Mouse (Mus musculus) lung, postnatal 25 days (tissue): ENCODE data around the gene Gm15262.
A peak's percentile ranks its signal among the peaks of the same experiment; 100 is the strongest.
"Not testable (repeated sequence)": the region's sequence is repeated elsewhere in the genome, so short reads cannot be mapped to it uniquely, and the experiment has no call there.

Source experiments
- DNase-seq: peaks from one replicate; pipeline ENCODE4 v3.0.0; 2022; ENCODE audit warnings: low spot score

Gene Gm15262

DNA sequence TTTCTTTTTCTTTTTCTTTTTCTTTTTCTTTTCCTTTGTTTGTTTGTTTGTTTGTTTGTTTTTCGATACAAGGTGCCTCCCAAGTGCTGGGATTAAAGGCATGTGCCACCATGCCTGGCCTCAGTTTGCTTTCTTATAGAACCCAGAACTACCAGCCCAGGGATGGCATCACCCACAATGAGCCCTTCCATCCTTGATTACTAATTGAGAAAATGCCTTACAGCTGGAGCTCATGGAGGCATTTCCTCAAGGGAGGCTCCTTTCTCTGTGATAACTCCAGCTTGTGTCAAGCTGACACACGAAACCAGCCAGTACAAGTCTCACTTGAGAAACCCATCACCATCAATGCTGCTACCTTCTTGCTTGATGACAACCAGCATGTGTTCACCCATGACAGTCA, at the start of gene Gm15262:
Gm15262 (plus strand) TSS at position 301 of the 400 bp plus-strand sequence.
- DNase-seq: not testable (repeated sequence)

DNA sequence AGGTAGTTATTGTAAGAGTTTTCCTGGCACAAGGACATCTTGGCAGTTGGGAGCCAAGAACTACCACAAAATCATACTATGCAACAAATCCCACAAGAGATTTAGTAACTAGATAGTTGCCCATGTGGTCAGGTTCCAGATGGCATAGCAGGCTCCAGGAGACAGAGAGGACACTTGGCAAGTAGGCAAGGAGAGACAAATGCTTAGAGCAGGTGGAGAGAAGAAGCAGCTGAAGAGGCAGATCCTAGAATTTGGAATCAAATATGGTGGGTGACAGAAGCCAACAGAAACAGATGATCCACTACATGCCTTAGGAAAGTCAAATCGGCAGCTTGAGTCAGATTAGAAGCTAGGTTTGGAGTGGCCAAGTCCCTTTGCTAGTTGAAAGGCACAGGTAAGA, 20.9 kb downstream of the Gm15262 start:
- DNase-seq: no peak

DNA sequence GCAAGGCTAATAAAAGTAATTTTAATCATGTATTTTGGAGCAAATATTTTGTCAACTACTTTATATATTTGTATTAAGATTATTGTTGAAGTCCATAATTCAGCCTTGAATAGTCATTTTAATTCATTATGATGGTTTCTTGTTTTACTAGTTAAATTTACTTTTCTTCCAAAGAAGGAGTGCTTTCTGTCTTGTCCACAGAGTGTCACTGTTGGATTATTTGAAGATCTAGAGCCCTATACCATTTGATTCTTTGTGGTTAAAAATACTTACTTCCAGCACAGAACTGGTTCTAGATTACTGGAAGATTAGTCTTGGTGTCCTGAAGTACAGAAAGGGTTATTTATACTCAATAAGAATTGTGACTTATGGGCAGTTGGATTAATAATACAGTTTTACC, 29.2 kb downstream of the Gm15262 start:
- no peak for DNase-seq

DNA sequence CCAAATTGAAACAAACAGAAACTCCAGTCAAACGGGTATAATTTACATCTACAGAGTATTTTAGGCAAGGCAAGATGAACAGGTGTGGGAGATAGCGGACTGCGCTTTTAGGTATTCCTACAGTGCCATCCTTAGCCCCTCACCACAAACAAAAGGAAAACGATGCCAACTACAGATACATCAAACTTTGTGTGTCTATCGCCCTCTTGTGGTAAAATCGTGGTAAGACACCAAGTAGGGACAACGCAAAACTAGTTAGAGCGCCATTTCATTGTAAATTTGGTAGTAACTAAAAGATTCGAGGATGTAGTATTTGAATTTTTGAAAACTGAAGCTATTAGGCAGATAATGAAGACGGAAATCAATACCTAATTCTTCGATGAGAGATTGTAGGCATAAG, 83.7 kb downstream of the Gm15262 start:
- no peak for DNase-seq

DNA sequence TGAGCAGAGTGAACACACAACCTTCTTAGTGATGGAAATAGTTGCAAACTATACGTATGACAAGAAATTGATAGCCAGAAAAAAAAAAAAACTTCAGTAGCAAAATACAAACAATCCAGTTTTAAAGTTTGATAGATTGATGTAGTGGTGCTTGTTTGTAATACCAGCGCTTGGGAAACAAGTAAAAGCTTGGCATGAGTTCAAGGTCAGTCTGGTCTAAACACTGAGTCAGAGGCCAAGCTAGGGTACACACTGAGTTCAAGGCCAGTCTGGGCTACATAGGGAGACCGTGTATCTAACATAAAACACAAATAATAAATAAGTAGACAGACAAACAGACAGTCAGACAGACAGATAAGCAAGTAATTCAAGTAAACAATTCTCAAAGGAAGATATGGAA, 84.2 kb downstream of the Gm15262 start:
- no peak for DNase-seq

DNA sequence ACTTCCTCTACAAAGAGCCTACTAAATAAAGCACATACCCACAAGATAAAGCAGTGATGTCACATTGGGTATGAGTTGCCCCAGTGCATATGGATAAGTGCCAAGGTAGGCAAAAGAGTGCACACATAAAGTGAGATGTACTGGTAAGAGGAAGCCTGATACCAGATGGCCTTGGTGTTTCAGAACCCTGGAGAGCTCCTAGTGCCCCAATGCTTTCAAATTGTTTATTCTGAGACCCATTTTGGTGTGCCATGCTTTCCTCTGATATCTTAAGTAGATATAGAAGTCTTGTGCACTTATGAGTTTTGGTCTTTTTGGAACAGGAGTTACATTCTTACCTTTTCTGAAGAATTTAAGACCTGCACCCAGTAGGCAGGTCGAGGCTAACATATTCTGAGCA, 88.3 kb downstream of the Gm15262 start:
- DNase-seq: no peak

DNA sequence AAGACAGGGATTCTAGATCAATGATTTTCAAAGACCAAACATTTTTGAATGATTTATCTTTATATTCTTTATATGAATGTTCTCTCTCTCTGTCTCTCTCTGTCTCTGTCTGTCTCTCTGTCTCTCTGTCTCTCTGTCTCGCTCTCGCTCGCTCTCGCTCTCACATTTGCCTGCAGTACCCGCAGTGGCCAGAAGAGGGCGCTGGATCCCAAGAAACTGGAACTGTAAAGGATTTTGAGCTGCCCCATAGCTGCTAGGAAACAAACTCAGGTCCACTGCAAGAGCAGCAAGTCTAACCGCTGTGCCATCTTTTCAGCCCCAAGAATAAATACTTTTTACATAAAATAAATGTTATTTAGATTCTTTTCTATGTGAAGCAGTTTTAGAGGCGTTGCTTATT, 98.5 kb downstream of the Gm15262 start:
- DNase-seq: no peak

DNA sequence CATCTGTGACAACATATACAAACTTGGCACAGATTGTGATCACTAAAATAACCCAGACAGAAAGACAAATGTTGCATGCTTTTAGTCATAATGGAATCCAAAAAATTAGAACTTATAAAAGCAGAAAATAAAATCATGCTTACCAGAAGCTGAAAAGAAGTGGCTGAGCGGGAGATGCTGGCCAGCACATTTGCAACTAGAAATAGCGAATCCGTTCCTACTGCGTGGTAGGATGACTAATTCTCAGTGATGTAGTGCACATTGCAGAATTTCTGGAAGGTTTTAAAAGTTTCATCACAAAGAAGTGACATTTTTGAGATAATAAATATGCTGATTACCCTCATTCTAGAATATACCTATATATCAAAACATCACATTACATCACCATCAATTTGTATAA, 100.7 kb downstream of the Gm15262 start:
- no peak for DNase-seq

DNA sequence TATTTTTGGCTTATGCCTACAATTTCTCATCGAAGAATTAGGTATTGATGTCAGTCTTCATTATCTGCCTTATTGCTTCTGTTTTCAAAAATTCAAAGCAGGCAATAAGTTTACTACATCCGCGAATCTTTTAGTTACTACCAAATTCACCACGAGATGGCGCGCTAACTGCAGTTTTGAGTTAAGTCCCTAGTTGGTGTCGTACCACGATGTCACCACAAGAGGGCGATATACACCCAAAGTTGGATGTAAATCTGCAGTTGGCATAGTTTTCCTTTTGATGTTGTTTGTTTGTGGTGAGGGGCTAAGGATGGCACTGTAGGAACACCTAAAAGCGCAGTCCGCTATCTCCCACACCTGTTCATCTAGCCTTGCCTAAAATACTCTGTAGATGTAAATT, 111.9 kb downstream of the Gm15262 start:
- DNase-seq: peak; percentile 57

DNA sequence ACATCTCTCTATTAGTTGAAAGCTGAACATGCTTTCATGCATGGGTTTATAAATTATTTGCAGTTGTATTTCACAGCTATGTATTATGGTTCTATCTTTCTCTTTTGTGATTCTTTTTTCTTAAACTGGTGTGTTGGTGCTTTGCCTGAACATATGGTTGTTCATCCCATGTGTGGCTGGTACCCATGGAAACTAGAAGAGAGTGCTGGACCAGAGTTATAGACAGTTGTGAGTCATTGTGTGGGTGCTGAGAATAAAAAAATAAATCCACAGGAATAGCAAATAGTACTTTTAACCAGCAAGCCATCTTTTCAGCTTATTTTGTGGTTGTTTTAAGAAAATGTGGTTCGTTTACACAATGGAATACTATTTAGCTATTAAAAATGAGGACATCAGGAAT, 123.9 kb downstream of the Gm15262 start:
- no peak for DNase-seq
